8 mouse cellular contexts compared by ENCODE assay signal in the genomic region with DNA sequence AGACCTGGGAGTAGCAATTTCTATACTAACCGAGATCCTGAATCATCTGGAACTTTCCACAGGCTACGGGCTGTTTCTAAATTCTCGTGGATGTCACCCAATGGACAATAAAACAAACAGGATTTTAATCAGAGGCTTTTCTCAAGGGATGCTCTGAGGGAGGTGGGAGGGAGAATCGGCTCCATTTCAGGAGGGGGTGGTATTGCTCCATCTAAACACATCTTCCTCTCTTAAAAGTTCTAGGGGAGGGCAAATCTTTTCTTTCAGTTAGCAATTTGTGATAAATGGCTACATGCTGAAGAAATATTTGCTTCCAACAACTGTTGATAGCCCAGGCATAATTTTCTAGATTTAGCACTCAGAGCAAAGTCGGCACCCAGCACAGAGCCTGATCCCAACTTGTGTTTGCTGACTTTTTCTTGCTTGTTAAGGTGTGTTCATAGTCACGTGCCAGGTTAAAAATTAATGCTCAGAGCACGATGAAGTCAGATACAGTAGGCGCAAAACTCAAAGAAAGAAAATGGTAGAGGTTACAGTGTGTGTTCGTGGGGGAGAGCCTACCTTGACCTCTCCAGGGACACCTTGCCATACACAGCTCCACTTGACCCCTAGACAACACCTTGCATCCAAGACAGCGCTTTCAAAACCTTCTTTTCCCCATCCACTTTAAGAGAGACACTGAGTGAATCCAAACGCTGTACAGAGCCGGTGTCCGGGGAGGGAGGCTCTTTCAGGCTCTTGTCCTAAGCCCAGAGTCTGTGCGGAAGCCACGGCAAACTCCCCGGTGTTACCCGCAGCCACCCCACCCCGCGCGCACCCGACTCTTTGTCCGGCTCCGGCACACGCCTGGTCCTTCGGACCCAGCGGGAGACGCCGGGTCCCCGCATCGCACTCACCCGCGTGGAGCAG. TPM values are rescaled to one million over a fixed set of nuclear protein-coding genes. Genes with fewer than 3 reads are reported as not detected.
A peak's percentile ranks its signal among the peaks of the same experiment; 100 is the strongest.
DNase-seq lines count a peak whose midpoint lies in the region; ATAC-seq and TF ChIP-seq lines count a peak whose summit lies in the region.

No protein-coding gene starts in this region.

- peak; percentile 43; the same call in 1 of the 2 replicates for ATAC-seq in limb, embryonic 13.5 days (ENCODE audit: low FRiP score, low read depth)
- ATAC-seq in stomach, postnatal 0 days (ENCODE audit: low FRiP score, low TSS enrichment), result peak; percentile 77

- H3K27me3 ChIP-seq in hindbrain, embryonic 10.5 days (ENCODE audit: insufficient read depth, poor library complexity, severe bottlenecking), result peaks cover 28% of the 10 kb centered on the region
- H3K27me3 ChIP-seq in limb, embryonic 13.5 days, result peaks cover 27% of the 10 kb centered on the region
- H3K27me3 ChIP-seq in stomach, postnatal 0 days (ENCODE audit: control insufficient read depth, insufficient read depth, low read length), result no peaks in the 10 kb centered on the region

- 9% methylated on average over 32 of the region's 32 CpGs for WGBS in hindbrain, embryonic 10.5 days
- WGBS in limb, embryonic 13.5 days, result 9% methylated on average over 32 of the region's 32 CpGs
- 4% methylated on average over 32 of the region's 32 CpGs for WGBS in stomach, postnatal 0 days

- peak; percentile 20 for DNase-seq in embryo, embryonic 10 days (ENCODE audit: low spot score)
- DNase-seq in embryo, embryonic 11 days, result no peak
- DNase-seq in Muller cell, postnatal 12 days (ENCODE audit: inconsistent ontology term), result peak; percentile 37
- no peak for DNase-seq in hindbrain, embryonic 10.5 days (ENCODE audit: low spot score)
- peak; percentile 51 for DNase-seq in stomach, postnatal 0 days (ENCODE audit: low spot score)
- no peak for DNase-seq in layer of hippocampus, postnatal 14 days (ENCODE audit: low spot score in 2 of 2)
- no peak for DNase-seq in adrenal gland, postnatal 25 days

- TF ChIP-seq EP300 in stomach, postnatal 0 days (optimal IDR thresholded peaks at IDR 0.05), result no peak

- no peaks in the 10 kb centered on the region for H3K36me3 ChIP-seq in hindbrain, embryonic 10.5 days
- H3K36me3 ChIP-seq in limb, embryonic 13.5 days, result no peaks in the 10 kb centered on the region
- no peaks in the 10 kb centered on the region for H3K36me3 ChIP-seq in stomach, postnatal 0 days (ENCODE audit: control insufficient read depth, insufficient read depth, low read length)

- peak; percentile 34; the same call in 1 of the 2 replicates for TF ChIP-seq CTCF in stomach, postnatal 0 days (IDR thresholded peaks at IDR 0.05; ENCODE audit: low read depth)

- peak overlapping the region; percentile 94 for H3K27ac ChIP-seq in hindbrain, embryonic 10.5 days
- peak overlapping the region; percentile 70 for H3K27ac ChIP-seq in limb, embryonic 13.5 days
- H3K27ac ChIP-seq in stomach, postnatal 0 days (replicated peaks), result peak overlapping the region; percentile 81

- peak overlapping the region; percentile 86 for H3K4me3 ChIP-seq in hindbrain, embryonic 10.5 days
- peak overlapping the region; percentile 71 for H3K4me3 ChIP-seq in limb, embryonic 13.5 days
- H3K4me3 ChIP-seq in stomach, postnatal 0 days (ENCODE audit: low read depth, low read length), result peak overlapping the region; percentile 73

- peak overlapping the region; percentile 93 for H3K4me2 ChIP-seq in limb, embryonic 13.5 days (replicated peaks)
- H3K4me2 ChIP-seq in stomach, postnatal 0 days (replicated peaks; ENCODE audit: low read depth), result peak overlapping the region; percentile 96

- H3K9ac ChIP-seq in limb, embryonic 13.5 days, result peak overlapping the region; percentile 78
- peak overlapping the region; percentile 79 for H3K9ac ChIP-seq in stomach, postnatal 0 days (ENCODE audit: low read length)

- peaks cover 8% of the 10 kb centered on the region; the same call in 1 of the 2 replicates for H3K9me3 ChIP-seq in hindbrain, embryonic 10.5 days
- H3K9me3 ChIP-seq in limb, embryonic 13.5 days, result peaks cover 9% of the 10 kb centered on the region; the same call in 1 of the 2 replicates
- peaks cover 4% of the 10 kb centered on the region; the same call in 1 of the 2 replicates for H3K9me3 ChIP-seq in stomach, postnatal 0 days (ENCODE audit: control insufficient read depth, low read length)

- peaks cover 45% of the 10 kb centered on the region for H3K4me1 ChIP-seq in hindbrain, embryonic 10.5 days (replicated peaks)
- peaks cover 19% of the 10 kb centered on the region for H3K4me1 ChIP-seq in limb, embryonic 13.5 days
- no peaks in the 10 kb centered on the region for H3K4me1 ChIP-seq in stomach, postnatal 0 days (replicated peaks; ENCODE audit: control insufficient read depth, insufficient read depth)

RNA-seq across cellular contexts. Expression of gene Prss23, which starts 10.2 kb away (rescaled TPM):
- 23.6 and 25.3 TPM in 2 replicates for polyA plus RNA-seq in hindbrain, embryonic 10.5 days (2016; fragmentation: Nextera tagmentation; extraction: Ambion mirVana)
- polyA plus RNA-seq in limb, embryonic 13.5 days (2015; fragmentation: Nextera tagmentation; extraction: Ambion mirVana), result 46.0 and 55.8 TPM in 2 replicates
- 58.3 and 67.7 TPM in 2 replicates for polyA plus RNA-seq in stomach, postnatal 0 days (2015; fragmentation: Nextera tagmentation; extraction: Ambion mirVana)
- total RNA-seq in layer of hippocampus, postnatal 14 days (2021), result 10 to 100 TPM in 1 of 2 experiments, 1 to 10 TPM in 1; 9.3 to 12.3 TPM
- total RNA-seq in adrenal gland, postnatal 25 days (2021), result 8.3 and 9.5 TPM in 2 replicates

Comparison
In these comparisons a context has a peak if more than half of its experiments do, and no peak if none do; other contexts are left out.
1. DNase-seq: peak in embryo, embryonic 10 days (single experiment), Muller cell, postnatal 12 days (single experiment) and stomach, postnatal 0 days (single experiment); none in embryo, embryonic 11 days (single experiment), hindbrain, embryonic 10.5 days (single experiment), layer of hippocampus, postnatal 14 days (0 of 2) and adrenal gland, postnatal 25 days (single experiment).
2. Peak in every context shown above with its lines, with median percentiles within 50 percentile points of each other: H3K27ac ChIP-seq and H3K4me3 ChIP-seq.